Mouse (Mus musculus): ENCODE results near the gene Olfm2. TPM values are rescaled to one million over a fixed set of nuclear protein-coding genes. Genes with fewer than 3 reads are reported as not detected.

The Olfm2 gene
- polyA plus RNA-seq, 1 experiment, result 2.2 TPM

GRCm38 (mm10) chr9:20713478-20713987 is 32.6 kb downstream of the Olfm2 start:
- H3K4me3 ChIP-seq (ENCODE audit: low read depth, low read length), result no peak overlapping the region
- H3K27me3 ChIP-seq (ENCODE audit: control insufficient read depth, insufficient read depth, low read length), result no peaks in the 10 kb centered on the region
- WGBS, result 27% methylated on average over 10 of the region's 11 CpGs
- no peaks in the 10 kb centered on the region for H3K4me1 ChIP-seq (ENCODE audit: control insufficient read depth, insufficient read depth, insufficient read length, low read length)
- H3K27ac ChIP-seq (ENCODE audit: insufficient read depth, low read depth, low read length), result no peak overlapping the region
- no peaks in the 10 kb centered on the region for H3K36me3 ChIP-seq (ENCODE audit: control insufficient read depth, insufficient read depth, low read length)
- TF ChIP-seq CTCF (IDR thresholded peaks at IDR 0.05; ENCODE audit: extremely low read depth, insufficient read length, insufficient replicate concordance, low read depth, low read length) (no peak), POLR2A (IDR thresholded peaks at IDR 0.05; ENCODE audit: low read depth, low read length) (no peak)

GRCm38 (mm10) chr9:20712934-20713477 is 33.1 kb downstream of the Olfm2 start:
- H3K4me3 ChIP-seq (ENCODE audit: low read depth, low read length), result no peak overlapping the region
- 71% methylated on average over 5 of the region's 5 CpGs for WGBS
- TF ChIP-seq CTCF (IDR thresholded peaks at IDR 0.05; ENCODE audit: extremely low read depth, insufficient read length, insufficient replicate concordance, low read depth, low read length) (no peak), POLR2A (IDR thresholded peaks at IDR 0.05; ENCODE audit: low read depth, low read length) (no peak)
- no peaks in the 10 kb centered on the region for H3K27me3 ChIP-seq (ENCODE audit: control insufficient read depth, insufficient read depth, low read length)
- no peaks in the 10 kb centered on the region for H3K36me3 ChIP-seq (ENCODE audit: control insufficient read depth, insufficient read depth, low read length)
- H3K27ac ChIP-seq (ENCODE audit: insufficient read depth, low read depth, low read length), result no peak overlapping the region
- no peaks in the 10 kb centered on the region for H3K4me1 ChIP-seq (ENCODE audit: control insufficient read depth, insufficient read depth, insufficient read length, low read length)

GRCm38 (mm10) chr9:20710471-20710870 is 35.7 kb downstream of the Olfm2 start:
- Histone ChIP-seq H3K4me3 (ENCODE audit: low read depth, low read length) (no peak overlapping the region), H3K4me1 (ENCODE audit: control insufficient read depth, insufficient read depth, insufficient read length, low read length) (no peaks in the 10 kb centered on the region), H3K27ac (ENCODE audit: insufficient read depth, low read depth, low read length) (no peak overlapping the region), H3K36me3 (ENCODE audit: control insufficient read depth, insufficient read depth, low read length) (no peaks in the 10 kb centered on the region), H3K27me3 (ENCODE audit: control insufficient read depth, insufficient read depth, low read length) (no peaks in the 10 kb centered on the region)
- 79% methylated on average over 3 of the region's 3 CpGs for WGBS
- TF ChIP-seq POLR2A (IDR thresholded peaks at IDR 0.05; ENCODE audit: low read depth, low read length) (no peak), CTCF (IDR thresholded peaks at IDR 0.05; ENCODE audit: extremely low read depth, insufficient read length, insufficient replicate concordance, low read depth, low read length) (no peak)

GRCm38 (mm10) chr9:20705981-20706380 is 40.2 kb downstream of the Olfm2 start:
- Histone ChIP-seq H3K36me3 (ENCODE audit: control insufficient read depth, insufficient read depth, low read length) (no peaks in the 10 kb centered on the region), H3K27ac (ENCODE audit: insufficient read depth, low read depth, low read length) (no peak overlapping the region), H3K27me3 (ENCODE audit: control insufficient read depth, insufficient read depth, low read length) (no peaks in the 10 kb centered on the region), H3K4me3 (ENCODE audit: low read depth, low read length) (no peak overlapping the region), H3K4me1 (ENCODE audit: control insufficient read depth, insufficient read depth, insufficient read length, low read length) (no peaks in the 10 kb centered on the region)
- WGBS, result 31% methylated on average over 4 of the region's 4 CpGs
- TF ChIP-seq CTCF (IDR thresholded peaks at IDR 0.05; ENCODE audit: extremely low read depth, insufficient read length, insufficient replicate concordance, low read depth, low read length) (no peak), POLR2A (IDR thresholded peaks at IDR 0.05; ENCODE audit: low read depth, low read length) (no peak)

GRCm38 (mm10) chr9:20705420-20705819 is 40.7 kb downstream of the Olfm2 start:
- H3K36me3 ChIP-seq (ENCODE audit: control insufficient read depth, insufficient read depth, low read length), result no peaks in the 10 kb centered on the region
- H3K27ac ChIP-seq (ENCODE audit: insufficient read depth, low read depth, low read length), result no peak overlapping the region
- no peaks in the 10 kb centered on the region for H3K4me1 ChIP-seq (ENCODE audit: control insufficient read depth, insufficient read depth, insufficient read length, low read length)
- H3K4me3 ChIP-seq (ENCODE audit: low read depth, low read length), result no peak overlapping the region
- no peaks in the 10 kb centered on the region for H3K27me3 ChIP-seq (ENCODE audit: control insufficient read depth, insufficient read depth, low read length)
- no peak for TF ChIP-seq POLR2A (IDR thresholded peaks at IDR 0.05; ENCODE audit: low read depth, low read length)
- no peak for TF ChIP-seq CTCF (IDR thresholded peaks at IDR 0.05; ENCODE audit: extremely low read depth, insufficient read length, insufficient replicate concordance, low read depth, low read length)

GRCm38 (mm10) chr9:20703832-20704380 is 42.2 kb downstream of the Olfm2 start:
- no peaks in the 10 kb centered on the region for H3K36me3 ChIP-seq (ENCODE audit: control insufficient read depth, insufficient read depth, low read length)
- H3K4me3 ChIP-seq (ENCODE audit: low read depth, low read length), result no peak overlapping the region
- TF ChIP-seq CTCF (IDR thresholded peaks at IDR 0.05; ENCODE audit: extremely low read depth, insufficient read length, insufficient replicate concordance, low read depth, low read length) (no peak), POLR2A (IDR thresholded peaks at IDR 0.05; ENCODE audit: low read depth, low read length) (no peak)
- WGBS, result 71% methylated on average over 8 of the region's 8 CpGs
- no peaks in the 10 kb centered on the region for H3K4me1 ChIP-seq (ENCODE audit: control insufficient read depth, insufficient read depth, insufficient read length, low read length)
- H3K27ac ChIP-seq (ENCODE audit: insufficient read depth, low read depth, low read length), result no peak overlapping the region
- H3K27me3 ChIP-seq (ENCODE audit: control insufficient read depth, insufficient read depth, low read length), result no peaks in the 10 kb centered on the region

- 27% methylated on average over 8 of the region's 8 CpGs for WGBS
- no peak for TF ChIP-seq CTCF (IDR thresholded peaks at IDR 0.05; ENCODE audit: extremely low read depth, insufficient read length, insufficient replicate concordance, low read depth, low read length)
- no peak for TF ChIP-seq POLR2A (IDR thresholded peaks at IDR 0.05; ENCODE audit: low read depth, low read length)
- peaks cover 19% of the 10 kb centered on the region for H3K27me3 ChIP-seq (ENCODE audit: control insufficient read depth, insufficient read depth, low read length)
- H3K36me3 ChIP-seq (ENCODE audit: control insufficient read depth, insufficient read depth, low read length), result no peaks in the 10 kb centered on the region
- no peak overlapping the region for H3K27ac ChIP-seq (ENCODE audit: insufficient read depth, low read depth, low read length)
- H3K4me1 ChIP-seq (ENCODE audit: control insufficient read depth, insufficient read depth, insufficient read length, low read length), result 0 out of 2 replicates have a peak, but pooled peaks cover 3% of the 10 kb centered on the region
- H3K4me3 ChIP-seq (ENCODE audit: low read depth, low read length), result no peak overlapping the region
Measured at GRCm38 (mm10) chr9:20697466-20697865, 48.7 kb downstream of the Olfm2 start.
